Mouse (Mus musculus) skeletal muscle tissue, postnatal 0 days (tissue): Measurements from ENCODE around the gene Gm21541. TPM values are rescaled to one million over a fixed set of nuclear protein-coding genes. Genes with fewer than 3 reads are reported as not detected.

Experiments
- polyA plus RNA-seq: library from polyadenylated mRNA; unstranded; fragments of >200 nt; fragmentation: Nextera tagmentation; extraction: Ambion mirVana; gene quantifications from 2 replicates; pipeline ENCODE4 v1.2.1, GENCODE M21; 2015

Gm21541 gene
- 2.8 TPM in 1 of 2 replicates, not detected in the other for polyA plus RNA-seq

DNA sequence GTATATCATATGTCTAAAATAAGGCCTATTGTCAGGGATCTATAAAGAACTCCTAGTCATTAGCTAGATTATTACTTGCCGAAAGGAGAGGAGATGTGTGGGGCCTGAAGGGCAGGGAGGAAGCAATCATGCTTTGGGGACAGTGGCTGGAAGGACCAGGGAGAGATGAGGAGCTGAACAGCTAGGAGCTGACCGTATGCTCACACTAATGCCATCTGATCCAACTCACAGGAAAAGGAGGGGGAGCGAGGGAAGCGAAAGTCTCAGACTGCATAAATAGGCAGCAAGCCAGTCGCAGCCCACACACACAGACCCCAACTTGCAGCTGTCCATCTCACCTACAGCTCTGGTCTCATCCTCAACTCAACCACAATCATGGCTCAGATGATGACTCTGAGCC is at the start of gene Gm21541:
Gene Gm21541, plus strand, starts transcription at position 301 of the 400 bp plus-strand sequence.

DNA sequence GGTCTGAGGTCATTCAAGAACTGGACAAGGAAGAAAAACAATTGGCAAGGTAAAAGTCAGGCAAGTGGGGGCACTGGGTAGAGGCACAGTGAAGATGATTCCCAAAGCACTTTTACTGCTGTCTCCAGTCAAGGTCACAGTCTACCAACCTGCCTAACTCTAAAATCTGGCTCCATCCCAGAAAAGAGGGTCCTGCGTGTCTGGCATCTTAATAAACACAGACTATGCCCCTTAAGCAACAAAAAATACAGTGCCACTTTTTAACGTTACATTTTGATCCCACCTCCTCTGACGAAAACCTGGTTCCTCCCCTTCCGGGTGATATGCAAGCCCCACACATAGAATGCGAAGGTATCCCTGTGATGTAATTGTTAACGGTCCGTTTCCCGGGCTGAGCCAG is 37.9 kb downstream of the Gm21541 start, which contains the start of gene Gm20878:
Gene Gm20878, plus strand, starts transcription at position 301 of the 400 bp plus-strand sequence.

Other genes starting within 250 kb of the Gm21541 start
- gene Cntfr, start 206.5 kb upstream of the Gm21541 start, polyA plus RNA-seq: 5.4 and 5.6 TPM in 2 replicates
- 143 and 149 TPM in 2 replicates for gene Il11ra1, start 203.6 kb upstream of the Gm21541 start, polyA plus RNA-seq
- 49.8 and 50.6 TPM in 2 replicates for gene Rpp25l, start 190.1 kb upstream of the Gm21541 start, polyA plus RNA-seq
- 93.2 and 97.2 TPM in 2 replicates for gene Dctn3, start 180.4 kb upstream of the Gm21541 start, polyA plus RNA-seq
- not detected in 2 replicates for gene Arid3c, start 172.5 kb upstream of the Gm21541 start, polyA plus RNA-seq
- 40.2 and 41.9 TPM in 2 replicates for gene Galt, start 148.4 kb upstream of the Gm21541 start, polyA plus RNA-seq
- 26.1 and 37.6 TPM in 2 replicates for gene Sigmar1, start 147.5 kb upstream of the Gm21541 start, polyA plus RNA-seq
- 39.9 and 40.7 TPM in 2 replicates for gene Ccl27a, start 129.4 kb upstream of the Gm21541 start, polyA plus RNA-seq
- gene Gm20878, start 38.0 kb downstream of the Gm21541 start, polyA plus RNA-seq: 1.9 and 2.1 TPM in 2 replicates
- gene Fam205a4, start 62.4 kb downstream of the Gm21541 start, polyA plus RNA-seq: 0.13 and 0.19 TPM in 2 replicates
- not detected in 2 replicates for gene Gm21093, start 131.1 kb downstream of the Gm21541 start, polyA plus RNA-seq
- gene Gm3893, start 187.6 kb downstream of the Gm21541 start, polyA plus RNA-seq: not detected in 2 replicates
- gene Gm13304, start 211.2 kb downstream of the Gm21541 start, polyA plus RNA-seq: 2.0 TPM in 1 of 2 replicates, not detected in the other
- not detected in 2 replicates for gene Gm13306, start 249.8 kb downstream of the Gm21541 start, polyA plus RNA-seq